Mouse (Mus musculus) thymus, postnatal 36 days (tissue): Measurements from ENCODE around the gene Zfp683.

ENCODE experiments used
- DNase-seq, 2 experiments: peaks; one replicate each; pipeline ENCODE4 v3.0.0; 2022; ENCODE audit warnings: mixed read lengths in 2 of 2

The Zfp683 gene

DNA sequence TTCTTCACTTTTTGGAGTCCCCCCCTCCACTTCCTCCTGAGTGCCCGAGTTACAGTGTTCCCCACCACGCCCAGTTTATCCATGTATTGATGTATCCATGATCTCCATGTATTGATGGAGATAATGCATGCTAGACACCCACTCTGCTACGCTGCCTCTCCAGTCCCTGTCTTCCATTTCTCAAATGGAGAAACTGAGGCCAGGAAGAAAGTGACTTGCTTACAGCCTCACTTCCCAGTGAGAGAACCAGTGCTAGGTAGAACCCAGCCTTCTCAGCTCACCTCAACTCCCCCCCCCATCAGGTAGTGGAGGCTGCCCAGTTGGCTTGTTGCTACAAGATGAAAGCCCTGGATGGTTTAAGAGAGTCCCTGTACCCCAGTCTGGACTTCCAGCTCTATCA is at the start of gene Zfp683:
Zfp683 (plus strand) TSS at position 301 of the 400 bp plus-strand sequence.
- no peak for DNase-seq

DNA sequence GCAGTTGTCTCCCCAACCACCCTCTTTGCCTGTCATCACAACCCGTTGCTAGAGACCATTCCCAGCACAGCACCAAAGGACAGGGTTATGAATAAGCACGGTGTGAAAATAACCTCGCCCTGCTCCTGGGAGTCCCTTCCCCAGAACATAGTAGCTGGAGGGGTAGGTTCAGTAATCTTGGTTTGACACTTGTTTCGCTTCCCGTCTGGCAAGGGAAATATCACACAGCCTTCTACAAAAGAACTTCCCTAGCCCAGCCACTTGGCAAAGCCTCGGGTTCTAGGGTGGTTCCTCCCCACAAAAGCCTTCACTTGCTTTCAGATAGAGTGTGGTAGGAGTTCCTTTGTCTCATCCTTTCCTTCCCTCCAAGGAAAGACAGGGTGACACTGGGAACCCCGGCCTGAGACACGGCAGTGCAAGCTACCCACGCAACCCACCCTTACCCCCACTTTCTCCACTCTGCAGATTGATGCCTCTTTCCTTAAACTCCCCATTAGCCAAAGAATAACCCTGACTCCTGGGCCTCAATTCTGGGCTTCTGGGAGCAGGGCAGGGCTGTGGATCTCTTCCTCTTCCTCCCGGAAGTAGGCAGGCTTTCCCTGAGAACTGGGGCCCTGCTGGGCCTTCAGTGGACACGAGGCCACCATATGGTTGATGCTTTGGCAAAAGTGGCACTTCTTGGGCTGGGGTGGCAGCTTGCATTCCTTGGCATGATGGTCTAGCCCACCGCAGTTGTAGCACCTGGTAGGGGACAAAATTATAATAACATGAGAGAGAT is 47.9 kb upstream of the Zfp683 start:
- no peak for DNase-seq

DNA sequence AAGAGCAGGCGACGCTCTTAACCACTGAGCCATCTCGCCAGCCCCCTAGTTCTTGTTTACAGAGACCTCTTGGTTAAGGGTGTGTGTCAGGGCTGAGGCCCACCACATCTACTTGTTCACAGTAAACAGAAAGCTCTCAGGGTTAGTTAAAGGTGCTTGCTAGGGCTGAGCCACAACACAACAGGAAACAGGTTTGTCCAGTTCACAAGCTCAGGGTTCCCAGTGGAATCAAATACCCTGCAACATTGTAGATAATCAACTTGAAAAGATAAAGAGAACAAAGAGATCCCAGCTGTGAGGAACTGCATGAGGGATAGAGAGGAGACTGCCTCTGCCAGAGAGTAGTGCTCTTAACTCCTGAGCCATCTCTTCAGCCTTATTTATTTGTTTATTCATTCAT is 46.8 kb upstream of the Zfp683 start:
- no peak for DNase-seq

DNA sequence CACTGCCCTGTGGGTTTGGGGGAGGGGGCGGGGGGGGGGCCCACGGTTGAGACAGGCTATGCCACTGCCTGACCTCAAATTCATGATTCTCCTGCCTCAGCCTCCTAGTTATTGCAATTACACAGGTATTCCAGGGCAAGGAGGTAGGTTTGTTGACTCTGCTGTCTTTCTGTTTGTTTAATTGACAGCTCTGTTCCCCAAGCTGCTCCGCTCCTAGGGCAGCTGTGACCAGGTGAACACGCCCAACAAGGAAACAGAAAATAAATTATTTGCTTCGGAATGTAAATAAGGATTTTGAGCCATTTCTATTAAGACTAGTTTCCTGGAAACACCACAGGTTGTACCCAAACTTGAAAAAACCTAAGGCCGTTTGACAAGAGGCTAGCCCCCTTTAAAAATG is 43.9 kb upstream of the Zfp683 start:
- DNase-seq = no peak

DNA sequence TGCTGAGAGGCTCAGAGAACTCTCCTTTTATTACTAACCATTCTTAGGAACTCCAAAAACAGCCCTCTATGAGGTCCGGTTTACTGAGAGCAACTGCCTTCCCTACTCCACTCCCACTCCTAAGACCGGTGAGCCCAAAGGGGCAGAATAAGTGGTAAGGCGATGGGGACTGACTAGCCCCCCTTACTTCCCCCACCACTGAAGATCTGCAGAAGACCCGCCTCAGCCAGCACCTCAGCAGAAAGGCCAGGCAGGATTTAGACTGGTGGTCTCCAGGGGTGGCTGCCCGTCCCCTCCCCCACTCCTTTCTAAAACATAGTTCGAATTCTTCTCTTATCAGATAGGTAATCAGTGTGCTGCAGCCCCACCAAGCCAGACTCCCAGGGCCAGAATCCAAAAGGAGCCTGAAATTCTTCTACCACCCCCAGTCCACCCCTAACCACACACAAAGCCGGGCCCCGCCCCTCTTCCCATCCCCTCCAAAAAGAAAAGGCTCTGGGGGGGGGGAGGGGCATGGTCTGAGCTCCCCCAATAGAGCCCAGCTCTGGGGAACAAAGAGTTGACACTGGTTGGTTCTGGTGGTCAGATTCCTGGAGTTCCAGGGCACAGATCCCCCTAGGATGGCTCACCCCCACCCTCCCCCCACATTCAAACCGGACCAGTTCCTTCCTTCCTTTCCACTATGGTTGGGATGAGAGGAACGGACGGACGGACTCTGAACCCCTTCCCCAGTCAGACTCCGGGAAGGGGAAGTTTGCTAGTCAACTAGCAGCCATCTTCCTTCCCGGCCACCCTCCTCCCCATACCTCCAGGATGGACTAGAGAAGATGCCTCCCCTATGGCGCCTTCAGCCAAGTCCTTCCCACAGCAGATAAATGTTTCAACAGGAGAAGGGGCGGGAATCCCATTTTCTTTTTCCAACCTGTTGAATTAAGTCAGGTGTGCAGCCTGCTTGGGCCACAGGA is 41.9 kb upstream of the Zfp683 start:
- DNase-seq = no peak

DNA sequence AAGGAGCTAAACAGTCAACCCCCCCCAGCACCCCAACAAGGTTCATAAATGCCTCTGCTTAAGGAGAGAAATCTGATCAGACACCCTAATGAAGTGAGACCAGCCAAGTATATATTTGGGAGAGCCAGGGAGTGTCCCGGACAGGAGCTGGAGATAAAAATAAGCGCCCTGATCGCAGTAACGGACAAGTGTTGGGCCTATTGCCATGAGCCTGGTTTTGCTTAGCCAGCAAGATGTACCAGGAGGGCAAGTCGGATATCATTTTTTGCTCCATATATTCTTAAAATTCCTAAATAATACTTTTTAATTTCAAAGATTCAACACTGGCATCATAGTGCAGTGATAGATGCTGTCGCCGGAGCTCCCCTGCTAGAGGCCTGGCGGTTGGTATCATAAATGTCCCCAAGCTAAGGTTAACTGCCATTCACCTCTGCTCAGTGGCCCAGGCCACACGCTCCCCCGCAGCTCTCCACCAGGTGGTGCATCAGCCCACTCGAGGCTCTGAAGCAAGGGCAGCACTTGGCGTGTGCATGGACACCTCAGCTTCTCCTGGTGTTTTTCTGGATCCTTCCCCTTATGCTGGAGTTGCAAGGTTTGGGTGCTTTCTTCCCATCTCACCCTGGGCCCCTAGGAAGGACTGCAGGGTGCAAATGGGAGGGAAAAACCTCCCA is 40.6 kb upstream of the Zfp683 start:
- peak in 1 of 2 experiments; percentile 18 for DNase-seq

DNA sequence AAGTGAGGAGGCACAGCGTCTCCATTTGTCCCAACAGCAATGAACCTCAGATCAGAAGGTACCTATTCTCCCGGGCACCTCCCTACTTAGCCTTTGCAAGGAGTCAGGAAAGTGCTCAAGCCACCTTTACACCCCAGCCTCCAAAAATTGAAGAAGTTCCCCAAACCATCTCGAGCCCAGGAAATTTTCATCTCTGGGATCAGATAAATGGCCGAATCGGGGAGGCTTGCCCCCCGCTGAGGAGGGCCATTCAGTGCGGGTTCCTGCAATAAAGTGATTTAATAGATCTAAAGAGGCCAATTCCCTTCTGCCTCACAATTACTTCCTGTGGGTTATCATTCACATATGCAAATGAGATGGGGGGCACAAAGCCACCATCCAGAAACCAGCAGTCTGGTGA is 37.4 kb upstream of the Zfp683 start:
- DNase-seq = no peak

DNA sequence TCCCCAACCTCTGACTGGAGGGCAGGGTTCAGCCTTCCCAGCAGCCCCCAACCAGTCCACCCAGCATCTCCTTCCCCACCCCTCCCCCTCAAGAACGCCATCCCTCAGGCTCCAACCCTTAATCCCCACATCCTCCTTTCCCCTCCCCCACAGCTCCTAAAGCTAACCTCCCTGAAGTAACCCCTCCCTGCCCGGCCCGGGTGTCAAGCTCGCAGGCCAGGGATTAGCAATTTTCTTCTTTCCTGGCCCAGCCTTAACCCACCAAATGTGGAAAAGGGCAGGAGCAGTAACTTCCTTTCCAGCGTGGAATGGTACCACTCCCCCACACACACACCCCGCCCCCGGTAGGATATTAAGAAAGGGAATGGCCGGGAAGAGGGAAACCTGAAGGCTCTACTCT is 36.9 kb upstream of the Zfp683 start:
- DNase-seq = no peak

DNA sequence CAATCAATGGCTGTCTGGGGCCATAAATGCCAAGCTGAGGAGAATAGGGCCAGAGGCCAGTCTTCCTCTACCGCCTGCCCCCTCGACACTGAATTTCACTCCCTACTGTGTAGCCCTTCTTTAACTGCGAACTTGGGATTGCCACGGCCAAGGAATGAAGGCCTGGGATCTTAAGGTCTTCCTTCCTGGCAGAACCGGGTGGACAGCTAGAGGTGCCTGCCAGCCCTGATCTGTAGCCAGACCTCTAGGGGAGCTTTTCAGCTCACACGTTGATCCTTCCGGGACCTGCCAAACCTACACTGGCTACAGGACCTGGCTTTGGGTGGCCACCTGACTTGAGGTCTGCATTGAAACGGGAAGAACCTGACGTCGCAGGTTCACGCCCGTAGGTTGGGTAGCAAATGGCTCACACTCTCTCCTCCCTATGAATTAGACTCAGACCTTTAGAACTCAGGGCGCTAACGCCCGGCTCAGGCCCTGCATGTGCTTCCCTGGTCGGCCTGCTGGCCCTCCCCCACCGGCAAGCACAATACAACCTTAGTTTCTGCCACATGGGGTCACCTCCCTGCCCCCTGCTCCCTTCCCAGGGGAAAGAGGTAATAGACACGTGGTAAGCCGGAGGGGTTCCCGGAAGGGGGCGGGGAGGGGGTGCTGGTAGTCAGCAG is 36.3 kb upstream of the Zfp683 start:
- DNase-seq = no peak

DNA sequence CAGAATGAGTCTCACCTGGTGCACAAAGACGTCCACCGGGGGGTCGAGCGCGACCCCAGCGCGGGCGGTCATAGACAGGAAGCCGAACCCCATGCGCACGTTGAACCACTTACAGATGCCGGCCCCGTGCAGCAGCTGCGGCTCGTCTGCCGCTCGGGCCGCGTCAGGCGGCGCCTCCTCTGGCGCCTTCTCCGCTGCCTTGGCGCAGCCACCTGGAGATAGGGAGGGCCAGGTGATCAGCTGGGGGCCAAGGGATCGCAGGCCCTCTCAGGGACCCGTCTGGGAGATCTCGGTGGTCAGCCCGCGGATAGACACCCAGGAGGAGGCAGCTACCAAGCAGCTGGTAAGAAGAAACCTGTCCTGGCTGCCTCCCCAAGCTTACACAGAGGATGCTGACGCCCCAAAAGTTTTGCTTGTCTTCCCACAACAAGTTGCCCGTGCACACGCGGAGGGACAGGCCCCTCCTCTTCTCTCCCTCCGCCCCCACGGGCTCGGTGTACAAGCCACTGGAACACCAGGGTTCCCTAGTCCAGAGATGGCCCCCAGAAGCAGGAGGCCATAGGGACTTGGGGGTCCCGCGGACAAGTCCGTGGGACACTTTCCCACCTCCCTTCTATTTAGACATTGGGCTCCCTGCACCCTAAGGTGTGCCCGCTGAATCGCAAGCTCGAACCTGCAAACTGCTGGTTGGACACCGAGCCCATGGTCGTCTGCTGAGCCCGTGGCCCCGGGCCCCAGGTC is 35.4 kb upstream of the Zfp683 start:
- no peak for DNase-seq

DNA sequence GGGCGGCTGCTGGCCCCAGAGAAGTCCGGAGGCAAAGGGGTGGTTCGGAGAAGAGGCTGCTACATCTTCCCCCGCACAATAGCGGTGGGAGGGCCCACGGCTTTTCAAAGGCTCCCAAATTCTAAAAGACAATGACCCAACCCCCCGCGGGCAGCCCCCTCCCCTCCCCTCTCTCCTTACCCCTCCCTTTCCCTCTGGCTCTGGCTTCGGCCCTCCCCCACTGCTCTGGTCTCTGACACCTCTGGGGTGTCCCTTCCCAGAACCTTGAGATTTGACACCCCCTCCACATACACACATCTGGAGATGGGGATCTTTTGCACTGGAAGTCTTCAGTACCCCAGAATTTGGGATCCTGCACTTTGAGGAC is 34.9 kb upstream of the Zfp683 start, which contains the start of gene Lin28a:
Lin28a (minus strand) TSS at position 63 of the 367 bp plus-strand sequence.
- DNase-seq = no peak

DNA sequence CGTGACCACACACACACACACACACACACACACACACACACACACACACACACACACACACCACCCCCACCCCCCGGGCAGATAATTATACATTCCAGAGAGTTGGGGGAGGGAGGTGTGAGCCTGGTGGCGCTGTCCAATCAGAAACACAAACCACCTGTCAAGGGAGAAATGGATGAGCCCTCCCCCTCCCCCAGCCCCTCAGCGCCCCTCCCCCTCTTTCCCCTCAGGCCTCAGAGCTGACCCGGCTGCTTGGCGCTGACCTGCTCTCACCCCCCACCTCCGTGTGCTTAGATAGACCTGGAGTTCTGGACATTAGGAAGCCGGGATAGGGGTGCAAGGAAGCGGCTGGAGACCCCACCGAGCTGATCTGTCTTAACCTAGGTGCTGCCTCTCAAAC is 34.4 kb upstream of the Zfp683 start:
- DNase-seq = no peak

DNA sequence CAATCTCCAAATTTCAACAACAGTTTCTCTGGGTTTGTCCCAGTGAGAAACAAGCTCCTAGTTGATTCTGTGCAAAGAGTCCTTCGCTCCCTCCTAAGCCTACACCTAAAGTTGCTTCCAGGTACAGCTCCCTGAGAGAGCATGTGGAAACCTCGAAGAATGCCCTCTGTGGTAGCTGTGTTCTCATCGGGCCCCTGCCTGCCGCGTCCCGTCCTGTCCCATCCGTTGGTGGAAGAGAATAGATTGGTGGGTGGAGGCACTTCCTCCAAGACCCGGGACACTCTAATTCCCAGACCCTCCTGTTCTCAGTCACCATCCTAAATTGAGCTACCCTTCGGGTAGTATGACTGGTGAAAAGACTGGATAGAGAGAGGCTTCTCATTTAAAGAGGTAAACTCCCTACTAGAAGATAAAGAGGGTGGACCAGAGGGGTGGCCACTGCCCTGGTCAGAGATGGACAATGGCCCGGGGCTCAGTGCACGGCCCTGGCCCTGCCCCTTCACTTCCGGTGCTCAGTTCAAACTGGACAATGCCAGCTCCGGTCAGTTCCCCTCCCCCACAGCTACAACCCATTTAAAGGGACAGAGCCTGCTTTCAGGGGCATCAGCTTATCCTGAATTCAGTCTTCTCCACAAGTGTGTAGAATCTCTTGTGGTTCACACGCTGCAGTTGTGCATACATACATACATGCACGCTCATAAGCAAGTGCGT is 33.8 kb upstream of the Zfp683 start:
- no peak for DNase-seq

DNA sequence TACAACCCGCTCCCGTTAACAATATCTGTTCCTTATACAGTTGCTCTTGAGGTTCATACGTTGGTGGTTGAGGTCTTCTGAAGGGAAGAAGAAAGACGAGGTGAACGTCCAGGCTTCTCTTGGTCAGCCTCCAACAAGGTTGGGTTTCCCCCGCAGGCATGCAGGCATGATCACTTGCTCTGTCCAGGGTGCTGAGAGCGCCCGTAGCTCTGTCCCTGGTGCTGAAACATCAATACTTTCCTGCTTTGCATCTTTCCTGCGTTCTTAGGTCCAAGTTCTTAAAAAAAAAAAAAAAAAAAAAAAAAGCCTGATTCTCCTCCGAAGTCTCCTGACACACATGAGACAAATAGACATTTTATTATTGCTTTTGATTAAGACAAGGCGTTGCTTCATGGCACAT is 33.0 kb upstream of the Zfp683 start:
- DNase-seq = peak; percentile 52 to 70

DNA sequence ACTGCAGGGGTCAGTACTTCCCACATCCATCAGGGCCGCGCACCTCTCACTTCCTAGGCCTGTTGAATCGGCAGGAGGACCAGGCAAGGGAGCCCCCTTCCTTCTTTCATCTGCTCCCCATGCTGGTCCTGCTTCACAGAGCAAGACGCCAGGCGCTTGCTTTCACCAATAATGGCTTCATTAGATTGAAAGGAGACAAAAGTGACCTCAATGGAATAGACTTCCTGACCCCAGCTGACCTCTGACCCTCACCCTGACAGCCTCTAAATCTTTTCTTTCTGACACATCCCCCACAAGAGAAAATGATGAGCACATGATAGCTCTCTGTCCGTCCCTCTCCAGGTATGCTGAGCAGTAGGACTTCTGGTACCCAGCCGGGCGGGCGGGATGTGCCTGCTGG is 27.8 kb upstream of the Zfp683 start:
- no peak for DNase-seq

DNA sequence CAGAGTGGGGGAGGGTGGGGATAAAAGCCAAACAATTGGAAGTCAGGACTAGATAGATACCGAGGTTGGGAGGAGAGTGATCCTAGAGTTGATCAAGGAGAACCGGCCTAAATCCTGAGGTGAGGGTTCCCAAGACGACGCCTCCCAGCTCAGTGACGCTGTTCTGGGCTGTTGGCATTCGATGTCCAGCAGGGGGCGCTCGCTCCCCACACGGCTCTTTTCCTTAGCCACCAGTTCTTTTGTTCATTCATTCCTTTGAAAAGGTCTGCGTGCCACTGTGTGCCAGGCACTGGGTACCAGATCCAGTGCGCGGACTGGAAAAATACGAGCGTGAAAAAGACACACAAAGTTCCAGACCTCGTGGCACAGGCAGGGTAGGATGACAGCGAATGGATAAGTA is 17.7 kb upstream of the Zfp683 start:
- peak; percentile 75 to 81 for DNase-seq

DNA sequence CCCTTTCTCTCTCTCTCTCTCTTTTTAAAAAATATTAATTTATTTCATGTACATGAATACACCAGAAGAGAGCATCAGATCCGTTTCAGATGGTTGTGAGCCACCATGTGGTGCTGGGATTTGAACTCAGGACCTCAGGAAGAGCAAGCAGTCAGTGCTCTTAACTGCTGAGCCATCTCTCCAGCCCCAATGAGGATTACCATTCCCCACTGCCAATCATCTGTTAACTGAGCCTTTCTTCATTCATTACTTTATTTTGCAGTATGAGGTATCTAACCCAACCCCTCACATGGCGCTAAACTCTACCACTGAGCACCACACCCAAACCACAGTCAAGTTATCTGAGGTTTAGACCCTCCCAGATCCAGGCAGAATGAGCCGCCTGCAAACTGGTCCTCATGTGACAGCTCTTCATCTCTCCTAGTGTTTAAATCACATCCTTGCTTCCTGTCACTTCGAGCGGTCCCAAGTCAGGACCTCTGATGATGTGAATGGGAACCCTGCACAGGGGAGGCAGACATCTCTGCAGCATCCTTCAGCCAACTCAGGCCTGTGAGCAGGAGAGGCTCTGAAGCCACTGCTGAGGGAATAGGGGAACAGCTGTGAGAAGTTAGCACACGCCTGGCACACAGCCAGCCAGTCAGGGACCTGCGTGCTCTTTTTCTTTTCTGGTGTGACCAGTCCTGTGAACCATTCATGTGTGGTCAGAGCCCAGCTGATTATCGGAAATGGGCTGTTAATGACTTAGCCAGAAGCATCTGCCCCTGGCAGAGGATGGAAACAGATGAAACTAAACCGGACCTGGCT is 12.1 kb upstream of the Zfp683 start:
- DNase-seq = no peak

DNA sequence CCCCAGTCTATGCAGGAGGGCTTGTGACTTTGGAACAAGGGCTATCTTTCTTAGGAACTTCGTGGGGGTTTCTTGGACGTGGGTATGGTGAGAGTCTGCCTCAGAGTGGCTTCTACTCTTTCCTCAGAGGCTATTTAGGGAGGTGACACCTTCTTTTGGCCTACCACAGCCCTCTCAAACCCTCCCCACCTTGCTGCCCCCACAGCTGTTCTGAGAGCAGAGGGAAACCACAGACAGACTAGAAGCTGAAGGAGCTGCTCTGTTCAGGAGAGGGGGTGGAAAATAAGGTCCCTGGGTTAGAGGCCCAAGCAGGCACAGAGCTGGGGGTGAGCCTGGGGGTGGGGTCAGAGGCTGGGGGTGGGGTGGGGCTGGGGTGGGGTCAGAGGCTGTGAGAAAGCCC is 10.6 kb upstream of the Zfp683 start:
- peak; percentile 31 to 60 for DNase-seq

DNA sequence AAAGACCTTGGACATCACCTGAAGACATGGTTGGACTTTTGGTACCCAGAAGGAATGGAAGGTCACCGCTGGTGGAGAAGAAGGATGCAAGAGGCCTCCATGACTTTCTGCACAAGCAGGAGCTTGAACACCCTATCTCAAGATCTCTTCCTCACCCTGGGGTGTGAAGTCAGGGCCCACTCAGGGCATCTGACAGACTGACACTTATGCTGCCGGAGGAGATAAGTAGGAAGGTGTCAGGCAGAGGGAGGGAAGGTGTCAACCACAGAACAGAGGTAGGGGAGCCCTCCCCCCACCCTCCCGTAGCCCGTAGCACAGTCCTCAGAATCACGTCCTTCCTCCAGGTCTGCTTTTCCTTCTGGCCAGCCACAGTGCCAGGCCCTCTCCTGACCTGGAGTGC is 6.0 kb upstream of the Zfp683 start:
- no peak for DNase-seq

DNA sequence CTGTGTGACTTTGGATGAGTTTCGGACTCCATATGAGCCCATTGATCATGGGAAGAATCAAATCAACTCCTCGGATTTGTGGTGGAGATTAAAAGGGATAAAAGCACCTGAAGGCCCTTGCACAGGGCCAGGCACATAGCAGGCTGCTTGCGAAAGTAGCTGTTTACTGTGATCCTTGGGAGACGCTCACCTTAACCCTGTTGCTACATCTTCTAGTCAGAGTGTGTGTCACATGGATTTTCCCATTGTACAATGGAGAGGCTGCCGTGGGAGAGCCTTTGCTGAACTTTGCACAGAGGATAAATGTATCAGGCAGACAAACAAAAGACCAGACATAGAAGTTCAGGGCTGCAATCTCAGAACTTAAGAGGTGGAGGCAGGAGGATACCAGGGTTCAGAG is 1.7 kb upstream of the Zfp683 start:
- no peak for DNase-seq

DNA sequence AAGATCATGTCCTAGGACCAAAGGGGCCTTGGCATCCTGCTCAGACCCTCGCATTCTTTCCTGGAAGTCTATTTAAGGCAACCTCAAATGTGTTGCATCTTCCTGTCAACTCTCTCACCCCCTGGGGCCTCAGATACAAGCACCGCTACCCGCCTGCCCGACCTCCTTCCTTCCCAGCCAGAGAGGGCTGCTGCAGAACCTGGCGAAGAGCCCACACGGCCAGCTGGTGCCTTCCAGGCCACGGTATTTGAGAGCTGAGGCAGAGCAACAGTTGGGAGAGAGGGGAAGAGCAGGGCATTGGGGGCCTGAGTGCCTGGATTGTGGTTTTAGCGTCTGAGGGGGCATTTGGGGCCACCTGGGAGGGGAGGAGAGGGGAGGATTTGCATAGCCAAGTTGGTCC is 1.1 kb upstream of the Zfp683 start:
- peak; percentile 16 to 37 for DNase-seq
